Mouse (Mus musculus) bone marrow macrophage, adult 2 months (primary cell): ENCODE measurements around the gene Calu.

Experiments
- CTCF ChIP-seq: IDR thresholded peaks from 2 replicates; pipeline ENCODE4 v1.5.1; 2012; ENCODE audit warnings: low read depth, mild to moderate bottlenecking, low read length, moderate library complexity
- POLR2A ChIP-seq: IDR thresholded peaks from 2 replicates; pipeline ENCODE4 v1.6.1; 2012; ENCODE audit warnings: mild to moderate bottlenecking, low read depth, low read length, borderline replicate concordance

GRCm38 (mm10) chr6:29347665-29348370, at the start of gene Calu:
- no peak for TF ChIP-seq CTCF
- peak; percentile 79 for TF ChIP-seq POLR2A
